Mouse (Mus musculus): Measurements from ENCODE around the gene Slirp. TPM values are rescaled to one million over a fixed set of nuclear protein-coding genes. Genes with fewer than 3 reads are reported as not detected.

Gene Slirp
- total and polyA plus RNA-seq, 2 experiments from 2014 or later, result 38.9 to 181 TPM

- H3K9me3 ChIP-seq (ENCODE audit: low read length), result no peaks in the 10 kb centered on the region
- ATAC-seq (ENCODE audit: low FRiP score), result no peak
- no peak for TF ChIP-seq CTCF (IDR thresholded peaks at IDR 0.05)
Measured at GRCm38 (mm10) chr12:87424516-87424915, 19.2 kb upstream of the Slirp start.

GRCm38 (mm10) chr12:87426354-87427031 lies 17.2 kb upstream of the Slirp start:
- TF ChIP-seq CTCF (IDR thresholded peaks at IDR 0.05), result no peak
- H3K9me3 ChIP-seq (ENCODE audit: low read length), result no peaks in the 10 kb centered on the region
- no peak overlapping the region for H3K4me2 ChIP-seq (ENCODE audit: low read depth, low read length, poor library complexity, severe bottlenecking)
- H3K36me3 ChIP-seq (ENCODE audit: insufficient read depth, low read length), result peaks cover 42% of the 10 kb centered on the region
- no peaks in the 10 kb centered on the region for H3K27me3 ChIP-seq (ENCODE audit: insufficient read depth, low read length)
- H3K4me1 ChIP-seq (ENCODE audit: insufficient read depth, low read length), result no peaks in the 10 kb centered on the region
- no peak overlapping the region for H3K9ac ChIP-seq (replicated peaks; ENCODE audit: low read length, poor library complexity, severe bottlenecking)
- 90% methylated on average over 5 of the region's 5 CpGs for WGBS
- no peak overlapping the region for H3K27ac ChIP-seq (ENCODE audit: low read depth, low read length)
- no peak overlapping the region for H3K4me3 ChIP-seq (ENCODE audit: low read depth, low read length)
- ATAC-seq (ENCODE audit: low FRiP score) (no peak), DNase-seq (ENCODE audit: low spot score) (no peak)

More at GRCm38 (mm10) chr12:87424516-87424915, 19.2 kb upstream of the Slirp start:
- Histone ChIP-seq H3K27me3 (ENCODE audit: insufficient read depth, low read length) (no peaks in the 10 kb centered on the region), H3K4me3 (ENCODE audit: low read depth, low read length) (no peak overlapping the region), H3K9ac (replicated peaks; ENCODE audit: low read length, poor library complexity, severe bottlenecking) (no peak overlapping the region), H3K27ac (ENCODE audit: low read depth, low read length) (no peak overlapping the region), H3K4me2 (ENCODE audit: low read depth, low read length, poor library complexity, severe bottlenecking) (no peak overlapping the region), H3K4me1 (ENCODE audit: insufficient read depth, low read length) (0 out of 2 replicates have a peak, but pooled peaks cover 2% of the 10 kb centered on the region), H3K36me3 (ENCODE audit: insufficient read depth, low read length) (peaks cover 29% of the 10 kb centered on the region)
- DNase-seq (ENCODE audit: low spot score), result no peak
- WGBS, result 17% methylated on average over 3 of the region's 3 CpGs

- no peaks in the 10 kb centered on the region for H3K27me3 ChIP-seq (ENCODE audit: insufficient read depth, low read length)
- ATAC-seq (ENCODE audit: low FRiP score) (no peak), DNase-seq (ENCODE audit: low spot score) (no peak)
- peaks cover 57% of the 10 kb centered on the region for H3K36me3 ChIP-seq (ENCODE audit: insufficient read depth, low read length)
- 83% methylated on average over 2 of the region's 2 CpGs for WGBS
- no peaks in the 10 kb centered on the region for H3K9me3 ChIP-seq (ENCODE audit: low read length)
- no peaks in the 10 kb centered on the region for H3K4me1 ChIP-seq (ENCODE audit: insufficient read depth, low read length)
- H3K4me3 ChIP-seq (ENCODE audit: low read depth, low read length), result no peak overlapping the region
- no peak overlapping the region for H3K27ac ChIP-seq (ENCODE audit: low read depth, low read length)
- H3K9ac ChIP-seq (replicated peaks; ENCODE audit: low read length, poor library complexity, severe bottlenecking), result no peak overlapping the region
- H3K4me2 ChIP-seq (ENCODE audit: low read depth, low read length, poor library complexity, severe bottlenecking), result no peak overlapping the region
- TF ChIP-seq CTCF (IDR thresholded peaks at IDR 0.05), result no peak
Measured at GRCm38 (mm10) chr12:87428295-87428694, 15.4 kb upstream of the Slirp start.

- TF ChIP-seq CTCF (IDR thresholded peaks at IDR 0.05), result no peak
- no peaks in the 10 kb centered on the region for H3K4me1 ChIP-seq (ENCODE audit: insufficient read depth, low read length)
- no peak overlapping the region for H3K4me2 ChIP-seq (ENCODE audit: low read depth, low read length, poor library complexity, severe bottlenecking)
- DNase-seq (ENCODE audit: low spot score), result no peak
- ATAC-seq (ENCODE audit: low FRiP score), result no peak
- WGBS, result 90% methylated on average over 8 of the region's 8 CpGs
- H3K27me3 ChIP-seq (ENCODE audit: insufficient read depth, low read length), result no peaks in the 10 kb centered on the region
- H3K9me3 ChIP-seq (ENCODE audit: low read length), result no peaks in the 10 kb centered on the region
- no peak overlapping the region for H3K27ac ChIP-seq (ENCODE audit: low read depth, low read length)
- H3K9ac ChIP-seq (replicated peaks; ENCODE audit: low read length, poor library complexity, severe bottlenecking), result no peak overlapping the region
- peaks cover 63% of the 10 kb centered on the region for H3K36me3 ChIP-seq (ENCODE audit: insufficient read depth, low read length)
- H3K4me3 ChIP-seq (ENCODE audit: low read depth, low read length), result no peak overlapping the region
Measured at GRCm38 (mm10) chr12:87428885-87429284, 14.8 kb upstream of the Slirp start.

GRCm38 (mm10) chr12:87442177-87443114 lies 1.2 kb upstream of the Slirp start:
- DNase-seq (ENCODE audit: low spot score) (no peak), ATAC-seq (ENCODE audit: low FRiP score) (no peak)
- H3K36me3 ChIP-seq (ENCODE audit: insufficient read depth, low read length), result peaks cover 21% of the 10 kb centered on the region
- peak overlapping the region; percentile 85 for H3K9ac ChIP-seq (replicated peaks; ENCODE audit: low read length, poor library complexity, severe bottlenecking)
- peak overlapping the region; percentile 100 for H3K4me3 ChIP-seq (ENCODE audit: low read depth, low read length)
- H3K4me2 ChIP-seq (ENCODE audit: low read depth, low read length, poor library complexity, severe bottlenecking), result peak overlapping the region; percentile 76
- TF ChIP-seq CTCF (IDR thresholded peaks at IDR 0.05), result no peak
- H3K4me1 ChIP-seq (ENCODE audit: insufficient read depth, low read length), result peaks cover 15% of the 10 kb centered on the region
- H3K9me3 ChIP-seq (ENCODE audit: low read length), result no peaks in the 10 kb centered on the region
- H3K27me3 ChIP-seq (ENCODE audit: insufficient read depth, low read length), result no peaks in the 10 kb centered on the region
- WGBS, result 29% methylated on average over 12 of the region's 12 CpGs
- 0 out of 2 replicates have a peak overlapping the region, but pooled peaks have one; percentile 88 for H3K27ac ChIP-seq (ENCODE audit: low read depth, low read length)
